Mouse (Mus musculus): ENCODE results near the gene Exosc3.

- no peak for TF ChIP-seq CTCF (IDR thresholded peaks at IDR 0.05 in 2 of 3, conservative IDR thresholded peaks at IDR 0.05 in 1 of 3; ENCODE audit: control insufficient read depth in 1 of 3, insufficient read depth in 1 of 3, low read depth in 2 of 3, low read length in 3 of 3, poor library complexity in 1 of 3, severe bottlenecking in 1 of 3)
- TF ChIP-seq GATA1 (IDR thresholded peaks at IDR 0.05; ENCODE audit: low read depth, low read length), result no peak
Observed at GRCm38 (mm10) chr4:45376573-45376972, 34.0 kb upstream of the Exosc3 start.

All from MEL (cell line).